Mouse (Mus musculus): ENCODE measurements at regions not wholly inside any gene's neighbourhood (a gene's known extent, or its start where the extent isn't known, plus 50 kb on each side); places are given as distances from the start of the nearest gene placed in this dataset.

- no peak for DNase-seq (ENCODE audit: low spot score)
These were observed 204.5 kb upstream of the Ercc4 start for GRCm38 (mm10) chr16:12904937-12905336.

- no peak for DNase-seq (ENCODE audit: low spot score)
These were observed 184.8 kb upstream of the Ercc4 start for GRCm38 (mm10) chr16:12924668-12925067.

GRCm38 (mm10) chr16:12925931-12926330 is 183.6 kb upstream of the Ercc4 start:
- DNase-seq (ENCODE audit: low spot score) = no peak

GRCm38 (mm10) chr16:12931111-12931510 is 178.4 kb upstream of the Ercc4 start:
- DNase-seq (ENCODE audit: low spot score) = no peak

- no peak for DNase-seq (ENCODE audit: low spot score)
These were observed 176.5 kb upstream of the Ercc4 start for GRCm38 (mm10) chr16:12932959-12933358.

- DNase-seq (ENCODE audit: low spot score) = no peak
These were observed 174.9 kb upstream of the Ercc4 start for GRCm38 (mm10) chr16:12934586-12934985.

GRCm38 (mm10) chr16:12935266-12935665 is 174.2 kb upstream of the Ercc4 start:
- DNase-seq (ENCODE audit: low spot score) = no peak

GRCm38 (mm10) chr16:12936571-12936970 is 172.9 kb upstream of the Ercc4 start:
- no peak for DNase-seq (ENCODE audit: low spot score)

GRCm38 (mm10) chr16:12938563-12938962 is 170.9 kb upstream of the Ercc4 start:
- no peak for DNase-seq (ENCODE audit: low spot score)

- DNase-seq (ENCODE audit: low spot score) = no peak
These were observed 158.3 kb upstream of the Ercc4 start for GRCm38 (mm10) chr16:12951176-12951575.

- no peak for DNase-seq (ENCODE audit: low spot score)
These were observed 155.5 kb upstream of the Ercc4 start for GRCm38 (mm10) chr16:12954028-12954427.

GRCm38 (mm10) chr16:12956416-12956815 is 153.1 kb upstream of the Ercc4 start:
- no peak for DNase-seq (ENCODE audit: low spot score)

- no peak for DNase-seq (ENCODE audit: low spot score)
These were observed 148.6 kb upstream of the Ercc4 start for GRCm38 (mm10) chr16:12960885-12961284.

GRCm38 (mm10) chr16:12982681-12983080 is 126.8 kb upstream of the Ercc4 start:
- no peak for DNase-seq (ENCODE audit: low spot score)

GRCm38 (mm10) chr16:13001288-13001880 is 108.1 kb upstream of the Ercc4 start:
- no peak for DNase-seq (ENCODE audit: low spot score)

- no peak for DNase-seq (ENCODE audit: low spot score)
These were observed 96.6 kb upstream of the Ercc4 start for GRCm38 (mm10) chr16:13012863-13013262.

- no peak for DNase-seq (ENCODE audit: low spot score)
These were observed 95.4 kb upstream of the Ercc4 start for GRCm38 (mm10) chr16:13013891-13014644.

- DNase-seq (ENCODE audit: low spot score) = no peak
These were observed 86.6 kb upstream of the Ercc4 start for GRCm38 (mm10) chr16:13022875-13023274.

- no peak for DNase-seq (ENCODE audit: low spot score)
These were observed 84.1 kb upstream of the Ercc4 start for GRCm38 (mm10) chr16:13025393-13025792.

GRCm38 (mm10) chr16:13034136-13034535 is 75.3 kb upstream of the Ercc4 start:
- no peak for DNase-seq (ENCODE audit: low spot score)

- DNase-seq (ENCODE audit: low spot score) = no peak
These were observed 72.9 kb upstream of the Ercc4 start for GRCm38 (mm10) chr16:13036596-13036995.

- DNase-seq (ENCODE audit: low spot score) = no peak
These were observed 69.0 kb upstream of the Ercc4 start for GRCm38 (mm10) chr16:13040312-13041100.

- DNase-seq (ENCODE audit: low spot score) = no peak
These were observed 68.1 kb upstream of the Ercc4 start for GRCm38 (mm10) chr16:13041356-13041755.

Data from testis, postnatal 14 days (tissue).